Mouse (Mus musculus): Measurements from ENCODE around the gene Vmn2r15. TPM values are rescaled to one million over a fixed set of nuclear protein-coding genes. Genes with fewer than 3 reads are reported as not detected.

The Vmn2r15 gene
- not detected in 2 replicates for polyA plus RNA-seq (2016; fragmentation: Nextera tagmentation; extraction: Ambion mirVana)

GRCm38 (mm10) chr5:109297544-109297943 lies at the start of gene Vmn2r15:
Gene Vmn2r15 (minus strand): TSS chr5:109297644.
- 49% methylated on average over 3 of the region's 3 CpGs for WGBS
- Histone ChIP-seq H3K4me3 (no peak within 1 kb of the TSS), H3K4me1 (replicated peaks) (no peaks in the 10 kb centered on the region), H3K4me2 (no peak within 1 kb of the TSS), H3K27me3 (replicated peaks) (no peaks in the 10 kb centered on the region), H3K9me3 (replicated peaks) (0 out of 2 replicates have a peak, but pooled peaks cover 6% of the 10 kb centered on the region), H3K27ac (ENCODE audit: poor library complexity, severe bottlenecking) (no peak within 1 kb of the TSS), H3K9ac (no peak within 1 kb of the TSS), H3K36me3 (no peaks in the 10 kb centered on the region)
- no peak for ATAC-seq (ENCODE audit: insufficient number of reproducible peaks, low FRiP score)

DNA sequence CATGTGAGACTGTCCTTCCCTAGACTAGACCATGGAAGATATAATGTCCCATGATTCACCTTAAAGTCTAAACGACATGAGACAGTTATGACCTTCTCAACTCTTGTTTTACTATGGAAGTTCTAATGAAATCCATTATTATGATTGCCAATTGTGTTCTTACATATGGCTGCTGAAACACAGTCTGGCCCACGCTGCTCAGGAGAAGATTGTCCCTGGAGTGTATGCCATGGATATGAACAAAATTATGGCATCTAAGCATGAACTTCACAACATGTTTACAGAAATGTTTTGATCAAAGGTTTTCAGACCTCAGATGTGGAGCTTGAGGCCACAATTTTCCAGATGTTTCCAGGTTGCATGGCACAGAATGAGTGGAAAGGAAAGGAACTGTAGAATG lies 32.4 kb upstream of the Vmn2r15 start, which contains the start of gene Vmn2r16:
TSS of gene Vmn2r16 (plus strand) at position 301 of the 400 bp plus-strand sequence.
- no peak within 1 kb of the TSS for H3K4me2 ChIP-seq
- no peak within 1 kb of the TSS for H3K9ac ChIP-seq
- no peak within 1 kb of the TSS for H3K27ac ChIP-seq (ENCODE audit: poor library complexity, severe bottlenecking)
- no peak for ATAC-seq (ENCODE audit: insufficient number of reproducible peaks, low FRiP score)
- 51% methylated on average over 2 of the region's 2 CpGs for WGBS
- H3K36me3 ChIP-seq = no peaks in the 10 kb centered on the region
- no peaks in the 10 kb centered on the region for H3K4me1 ChIP-seq (replicated peaks)
- no peak within 1 kb of the TSS for H3K4me3 ChIP-seq
- H3K27me3 ChIP-seq (replicated peaks) = no peaks in the 10 kb centered on the region
- peaks cover 22% of the 10 kb centered on the region for H3K9me3 ChIP-seq (replicated peaks)

DNA sequence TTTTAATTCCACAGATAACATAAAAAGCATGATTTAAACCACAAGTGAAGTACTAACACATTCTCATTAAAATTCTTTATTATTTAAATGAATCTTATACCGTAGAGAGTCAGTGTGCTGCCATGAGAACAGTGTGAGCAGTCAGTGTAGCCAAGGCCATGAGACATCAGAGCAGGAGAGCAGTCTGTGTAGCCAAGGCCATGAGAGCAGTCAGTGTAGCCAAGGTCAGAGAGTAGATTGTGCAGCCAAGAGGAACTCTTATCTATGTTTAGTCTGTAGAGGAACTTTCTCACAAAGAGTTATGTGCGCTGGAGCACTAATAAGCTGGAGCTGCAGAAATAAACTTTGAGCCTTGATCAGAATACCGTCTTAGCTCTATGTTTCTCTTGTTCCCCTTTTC lies 2.8 kb downstream of the Vmn2r15 start:
- Histone ChIP-seq H3K4me2 (no peak overlapping the region), H3K4me3 (no peak overlapping the region), H3K36me3 (no peaks in the 10 kb centered on the region), H3K27ac (ENCODE audit: poor library complexity, severe bottlenecking) (no peak overlapping the region), H3K4me1 (replicated peaks) (no peaks in the 10 kb centered on the region), H3K9ac (no peak overlapping the region), H3K9me3 (replicated peaks) (peaks cover 8% of the 10 kb centered on the region), H3K27me3 (replicated peaks) (no peaks in the 10 kb centered on the region)
- WGBS = 62% methylated on average over 3 of the region's 3 CpGs
- ATAC-seq (ENCODE audit: insufficient number of reproducible peaks, low FRiP score) = no peak

Other genes with a start within 250 kb of the Vmn2r15 start
- gene Vmn2r11, start 238.1 kb downstream of the Vmn2r15 start, polyA plus RNA-seq (2016; fragmentation: Nextera tagmentation; extraction: Ambion mirVana) = not detected in 2 replicates
- gene Vmn2r12, start 199.7 kb downstream of the Vmn2r15 start, polyA plus RNA-seq (2016; fragmentation: Nextera tagmentation; extraction: Ambion mirVana) = not detected in 2 replicates
- not detected in 2 replicates for gene Vmn2r13, start 105.4 kb downstream of the Vmn2r15 start, polyA plus RNA-seq (2016; fragmentation: Nextera tagmentation; extraction: Ambion mirVana)
- gene Vmn2r14, start 72.9 kb downstream of the Vmn2r15 start, polyA plus RNA-seq (2016; fragmentation: Nextera tagmentation; extraction: Ambion mirVana) = not detected in 2 replicates
- gene Vmn2r16, start 32.5 kb upstream of the Vmn2r15 start, polyA plus RNA-seq (2016; fragmentation: Nextera tagmentation; extraction: Ambion mirVana) = not detected in 2 replicates
- gene Vmn2r17, start 122.0 kb upstream of the Vmn2r15 start, polyA plus RNA-seq (2016; fragmentation: Nextera tagmentation; extraction: Ambion mirVana) = not detected in 2 replicates